Mouse (Mus musculus): ENCODE measurements at regions not wholly inside any gene's neighbourhood (a gene's known extent, or its start where the extent isn't known, plus 50 kb on each side); places are given as distances from the start of the nearest gene placed in this dataset.

GRCm38 (mm10) chr6:100176914-100177560 lies 110.2 kb downstream of the Rybp start:
- no peak for DNase-seq (ENCODE audit: low spot score)

- DNase-seq (ENCODE audit: low spot score), result peak; percentile 45
Measured at GRCm38 (mm10) chr6:100170711-100171348, 116.5 kb downstream of the Rybp start.

- no peak for DNase-seq (ENCODE audit: low spot score)
Measured at GRCm38 (mm10) chr6:100167321-100167720, 120.0 kb downstream of the Rybp start.

DNA sequence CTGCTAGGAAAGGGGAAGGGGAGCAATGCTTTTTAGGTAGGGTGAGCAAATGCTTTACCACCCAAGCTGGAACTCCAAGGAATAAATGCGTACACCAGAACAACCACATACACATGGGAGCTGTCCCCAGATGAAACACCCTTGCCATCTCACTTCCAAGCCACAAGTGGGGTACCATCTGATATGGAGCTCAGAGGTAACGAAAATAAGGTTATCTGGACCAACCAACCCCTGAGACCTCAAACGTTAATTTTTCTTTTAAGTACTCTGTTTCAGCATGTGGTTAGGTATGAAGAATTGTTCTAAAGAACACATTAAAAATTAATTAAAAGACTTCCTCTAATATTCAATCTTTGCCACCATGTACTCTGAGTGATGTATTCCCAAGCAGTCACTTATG lies 121.5 kb downstream of the Rybp start:
- DNase-seq (ENCODE audit: low spot score), result no peak

DNA sequence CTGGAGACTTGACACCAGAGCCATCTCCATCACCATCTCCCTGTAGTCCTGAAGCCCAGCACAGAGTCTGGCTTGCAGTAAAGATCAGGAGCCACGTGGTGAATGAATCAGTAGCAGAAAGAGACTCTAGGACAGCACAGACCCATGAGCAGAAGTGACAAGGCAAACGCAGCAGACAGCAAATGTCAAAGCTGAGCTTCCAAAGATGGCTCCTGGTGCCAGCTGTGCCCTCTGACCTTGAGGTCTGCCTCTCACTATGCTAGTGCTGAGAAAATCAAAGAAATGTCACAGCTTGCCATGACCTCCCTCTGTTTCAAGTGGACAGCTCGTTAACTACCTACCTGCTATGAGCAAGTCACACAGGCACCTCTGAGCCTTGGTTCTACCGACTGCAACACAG lies 123.1 kb downstream of the Rybp start:
- no peak for DNase-seq (ENCODE audit: low spot score)

DNA sequence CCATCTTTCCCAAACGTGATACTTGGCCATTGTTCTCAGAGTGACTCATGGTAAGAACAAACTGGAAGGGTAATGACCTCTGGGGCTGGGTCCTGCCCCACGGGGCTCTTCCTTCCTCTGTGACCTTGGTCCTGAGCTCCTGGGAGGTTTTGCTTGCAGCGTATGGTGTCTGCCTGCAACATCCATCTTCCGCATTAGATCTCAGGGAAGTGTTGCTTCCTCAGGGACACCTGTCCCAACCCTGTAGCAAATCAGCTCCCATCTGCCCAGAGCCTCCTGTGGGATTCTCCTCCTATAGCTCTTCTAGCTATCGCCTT lies 123.5 kb downstream of the Rybp start:
- DNase-seq (ENCODE audit: low spot score), result no peak

- peak; percentile 56 for DNase-seq (ENCODE audit: low spot score)
Measured at GRCm38 (mm10) chr6:100162961-100163813, 124.1 kb downstream of the Rybp start.

DNA sequence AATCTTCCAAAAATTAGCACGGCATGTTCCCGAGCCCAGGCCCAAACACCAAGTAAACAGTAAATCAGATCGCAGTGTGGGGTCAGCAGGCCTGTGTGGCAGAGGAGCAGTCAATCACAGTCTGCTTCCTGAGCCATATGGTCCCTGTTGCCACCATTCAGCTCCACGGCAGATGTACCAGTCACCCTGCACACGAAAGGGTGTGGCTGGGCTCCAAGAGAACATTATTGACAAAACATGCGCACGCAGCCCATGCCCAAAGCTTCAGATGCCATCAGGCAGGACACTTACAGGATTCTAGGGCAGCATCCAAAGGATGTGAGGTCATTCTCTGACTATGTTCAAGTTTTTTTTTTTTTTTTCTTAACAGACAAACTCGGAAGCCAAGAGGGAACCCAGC lies 126.6 kb downstream of the Rybp start:
- no peak for DNase-seq (ENCODE audit: low spot score)

DNA sequence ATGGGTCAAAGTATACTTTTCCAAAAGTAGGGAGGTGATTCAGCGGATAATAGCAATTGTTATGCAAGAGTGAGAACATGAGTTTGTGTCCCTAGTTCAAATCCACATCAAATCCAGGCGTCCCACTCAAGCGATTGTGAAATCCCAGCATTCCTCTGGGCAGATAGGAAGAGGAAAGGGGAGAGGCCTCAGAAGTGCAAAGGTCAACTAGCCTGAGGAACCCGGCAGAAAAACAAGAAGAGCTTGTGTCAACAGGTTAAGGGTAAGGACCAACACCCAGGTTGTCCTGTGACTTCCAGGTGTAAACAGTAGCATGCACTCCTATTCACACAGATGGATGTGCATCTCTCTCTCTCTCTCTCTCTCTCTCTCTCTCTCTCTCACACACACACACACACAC lies 127.5 kb downstream of the Rybp start:
- no peak for DNase-seq (ENCODE audit: low spot score)

GRCm38 (mm10) chr6:100159246-100159645 lies 128.0 kb downstream of the Rybp start:
- DNase-seq (ENCODE audit: low spot score), result no peak

GRCm38 (mm10) chr6:100157288-100157687 lies 130.0 kb downstream of the Rybp start:
- no peak for DNase-seq (ENCODE audit: low spot score)

GRCm38 (mm10) chr6:100156163-100156562 lies 131.1 kb downstream of the Rybp start:
- DNase-seq (ENCODE audit: low spot score), result no peak

DNA sequence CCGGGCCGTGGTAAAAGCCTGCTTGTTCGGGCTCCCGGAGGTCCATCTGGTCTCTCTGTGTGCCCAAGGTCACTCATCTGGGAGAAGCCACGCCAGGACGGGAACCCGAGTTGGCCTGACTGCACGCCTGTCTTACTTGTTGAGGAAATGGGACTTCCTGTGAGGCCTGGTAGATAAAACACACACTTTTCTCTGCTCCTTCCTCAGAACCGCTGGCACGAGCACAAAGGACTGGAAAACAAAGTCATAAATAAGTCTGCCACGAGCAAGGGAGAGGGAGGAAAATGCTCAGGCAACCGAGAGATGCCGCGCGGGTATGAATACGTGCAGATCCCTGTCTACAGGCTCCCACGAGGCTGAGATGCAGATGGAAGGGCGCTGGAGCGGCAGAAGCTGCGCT lies 131.6 kb downstream of the Rybp start:
- no peak for DNase-seq (ENCODE audit: low spot score)

GRCm38 (mm10) chr6:100151447-100151846 lies 135.8 kb downstream of the Rybp start:
- no peak for DNase-seq (ENCODE audit: low spot score)

- DNase-seq (ENCODE audit: low spot score), result no peak
Measured at GRCm38 (mm10) chr6:100150703-100151208, 136.5 kb downstream of the Rybp start.

DNA sequence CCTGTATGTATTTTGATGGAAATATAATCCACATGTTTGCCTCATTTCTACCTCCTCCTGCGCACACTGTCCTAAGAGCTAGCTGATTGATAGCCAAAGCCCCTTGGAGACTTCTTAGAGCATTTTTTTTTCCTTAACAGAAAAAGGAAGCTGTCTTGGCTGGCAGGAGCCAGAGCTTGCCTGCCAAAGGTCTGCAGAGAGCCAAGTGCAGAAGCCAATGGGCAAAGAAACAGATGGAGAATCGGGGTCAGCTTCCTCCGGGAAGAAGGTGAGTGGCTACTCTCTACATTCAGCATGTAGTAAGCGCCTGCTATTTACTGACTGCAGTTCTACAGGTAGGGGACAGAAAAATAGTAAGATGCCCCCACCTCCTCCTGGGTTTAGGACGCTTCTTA lies 137.8 kb downstream of the Rybp start:
- no peak for DNase-seq (ENCODE audit: low spot score)

- DNase-seq (ENCODE audit: low spot score), result no peak
Measured at GRCm38 (mm10) chr6:100148751-100149457, 138.4 kb downstream of the Rybp start.

DNA sequence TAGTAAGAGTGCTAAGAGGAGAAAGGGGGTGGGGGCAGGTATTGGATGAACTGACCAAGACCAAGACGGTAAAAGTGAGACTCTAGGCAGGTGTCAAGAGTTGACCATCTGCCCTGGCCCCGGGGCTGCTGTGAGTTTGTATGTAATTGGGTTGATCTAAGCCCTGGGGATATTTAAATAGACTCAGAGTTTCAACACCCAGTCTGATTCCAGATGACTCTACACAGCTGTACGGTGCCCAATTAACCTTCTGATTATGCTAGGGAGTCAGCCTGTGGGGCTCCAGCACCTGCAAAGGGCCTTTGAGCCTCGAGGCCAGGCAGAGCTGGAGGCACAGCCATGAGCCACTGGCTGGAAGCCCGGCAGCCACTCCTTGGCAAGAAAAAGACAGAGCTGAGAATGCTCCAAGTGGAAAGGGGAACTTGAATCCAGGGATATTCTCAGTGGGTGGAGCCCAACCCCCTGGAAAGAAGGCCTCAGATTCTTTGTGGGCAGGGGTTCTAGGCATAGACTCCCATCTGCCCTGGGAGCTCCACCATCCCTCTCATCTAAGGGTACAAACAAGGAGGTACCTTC lies 140.8 kb downstream of the Rybp start:
- no peak for DNase-seq (ENCODE audit: low spot score)

GRCm38 (mm10) chr6:100145869-100146268 lies 141.4 kb downstream of the Rybp start:
- no peak for DNase-seq (ENCODE audit: low spot score)

GRCm38 (mm10) chr6:100144544-100145287 lies 142.6 kb downstream of the Rybp start:
- DNase-seq (ENCODE audit: low spot score), result no peak

GRCm38 (mm10) chr6:100143586-100144301 lies 143.5 kb downstream of the Rybp start:
- DNase-seq (ENCODE audit: low spot score), result peak; percentile 26

All from layer of hippocampus, adult 9-10 months (tissue).